Mouse (Mus musculus) natural killer cell, adult 2 months (primary cell): ENCODE measurements around the gene Hist1h2ae.

Source experiments
- DNase-seq, 2 experiments: peaks; one replicate each; pipeline ENCODE4 v3.0.0; 2022; ENCODE audit warnings: low spot score in 2 of 2

Gene Hist1h2ae

GRCm38 (mm10) chr13:23521703-23522102 is 49.3 kb downstream of the Hist1h2ae start:
- peak; percentile 83 to 87 for DNase-seq
